Mouse (Mus musculus) thymus, adult 2 months (tissue): ENCODE measurements around the gene Dlgap5.

Experiments
- CTCF ChIP-seq: fragments of 200-500 bp; IDR thresholded peaks from 2 replicates; pipeline ENCODE4 v1.5.1; 2012; ENCODE audit warnings: mild to moderate bottlenecking, control low read depth, low read length, moderate library complexity, borderline replicate concordance; ENCODE audit not compliant: control insufficient read depth, poor library complexity, insufficient read depth; ENCODE audit errors: extremely low read depth
- POLR2A ChIP-seq: fragments of 200-500 bp; IDR thresholded peaks from 2 replicates; pipeline ENCODE4 v1.6.1; 2012; ENCODE audit warnings: mild to moderate bottlenecking, low read length, control low read depth, moderate library complexity; ENCODE audit not compliant: control insufficient read depth, poor library complexity, insufficient read depth; ENCODE audit errors: extremely low read depth

DNA sequence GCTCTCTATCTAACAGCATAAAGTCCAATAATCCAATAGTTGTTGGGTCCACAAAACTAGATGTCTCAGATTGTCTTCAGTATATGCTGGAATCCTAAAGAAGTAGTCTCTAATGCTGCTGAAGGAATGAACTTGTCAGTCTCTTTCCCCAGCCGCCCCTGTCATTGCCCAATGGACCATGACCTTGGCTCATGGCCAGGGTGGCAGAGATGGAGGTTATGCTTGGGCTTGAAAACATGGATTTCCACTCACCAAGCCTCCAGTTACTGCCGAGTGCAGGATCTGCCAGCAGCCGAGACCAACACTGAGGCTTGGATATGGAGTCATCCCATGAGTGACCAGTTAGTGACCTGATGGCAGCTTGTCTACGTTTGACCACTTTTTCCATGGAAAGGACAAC is 41.3 kb upstream of the Dlgap5 start:
- TF ChIP-seq POLR2A = no peak
- TF ChIP-seq CTCF = no peak
